Mouse (Mus musculus) small intestine, adult 2 months (tissue): ENCODE data around the gene Sgo2b. TPM values are rescaled to one million over a fixed set of nuclear protein-coding genes. Genes with fewer than 3 reads are reported as not detected.

Experiments used
- H3K27ac ChIP-seq: fragments of 200-500 bp; 2 replicates; pipeline ENCODE4 v1.5.1; 2012; ENCODE audit warnings: low read depth, low read length, control low read depth, inconsistent platforms; ENCODE audit not compliant: insufficient read depth
- H3K27me3 ChIP-seq: fragments of 200-500 bp; 2 replicates; pipeline ENCODE4 v1.6.1; 2012; ENCODE audit warnings: mild to moderate bottlenecking, moderate library complexity, low read length, inconsistent platforms; ENCODE audit not compliant: control insufficient read depth, insufficient read depth
- H3K36me3 ChIP-seq: fragments of 200-500 bp; 2 replicates; pipeline ENCODE4 v1.6.1; 2012; ENCODE audit warnings: mild to moderate bottlenecking, low read length, control low read depth, inconsistent platforms; ENCODE audit not compliant: control insufficient read depth, insufficient read depth
- H3K4me1 ChIP-seq: fragments of 200-500 bp; 2 replicates; pipeline ENCODE4 v1.6.1; 2012; ENCODE audit warnings: low read length, inconsistent platforms, mixed read lengths; ENCODE audit not compliant: control insufficient read depth, insufficient read depth, insufficient read length
- H3K4me3 ChIP-seq: fragments of 200-500 bp; 2 replicates; pipeline ENCODE4 v1.5.1; 2012; ENCODE audit warnings: low read depth, mild to moderate bottlenecking, control low read depth, inconsistent platforms, low read length, moderate library complexity
- CTCF ChIP-seq: fragments of 200-500 bp; IDR thresholded peaks from 2 replicates; pipeline ENCODE4 v1.5.1; 2012; ENCODE audit warnings: low read depth, mild to moderate bottlenecking, control low read depth, inconsistent platforms, low read length, moderate library complexity, mixed read lengths; ENCODE audit not compliant: insufficient replicate concordance, insufficient read length; ENCODE audit errors: extremely low read depth
- POLR2A ChIP-seq: fragments of 200-500 bp; IDR thresholded peaks from 2 replicates; pipeline ENCODE4 v1.6.1; 2012; ENCODE audit warnings: low read depth, mild to moderate bottlenecking, control low read depth, inconsistent platforms, low read length, moderate library complexity
- WGBS: fragments of 180-500 bp; shearing (Covaris S2); methylation state at CpG from one replicate; pipeline ENCODE4 v1.1.7; 2018; 5-methylcytosine and 5-hydroxymethylcytosine counted together
- polyA plus RNA-seq: library from polyadenylated mRNA; depleted of rRNA; stranded (reverse); fragments of >200 nt; gene quantifications from 2 replicates; pipeline ENCODE4 v1.2.3, GENCODE M21; 2012

Sgo2b gene
- polyA plus RNA-seq, 1 experiment, result not detected

DNA sequence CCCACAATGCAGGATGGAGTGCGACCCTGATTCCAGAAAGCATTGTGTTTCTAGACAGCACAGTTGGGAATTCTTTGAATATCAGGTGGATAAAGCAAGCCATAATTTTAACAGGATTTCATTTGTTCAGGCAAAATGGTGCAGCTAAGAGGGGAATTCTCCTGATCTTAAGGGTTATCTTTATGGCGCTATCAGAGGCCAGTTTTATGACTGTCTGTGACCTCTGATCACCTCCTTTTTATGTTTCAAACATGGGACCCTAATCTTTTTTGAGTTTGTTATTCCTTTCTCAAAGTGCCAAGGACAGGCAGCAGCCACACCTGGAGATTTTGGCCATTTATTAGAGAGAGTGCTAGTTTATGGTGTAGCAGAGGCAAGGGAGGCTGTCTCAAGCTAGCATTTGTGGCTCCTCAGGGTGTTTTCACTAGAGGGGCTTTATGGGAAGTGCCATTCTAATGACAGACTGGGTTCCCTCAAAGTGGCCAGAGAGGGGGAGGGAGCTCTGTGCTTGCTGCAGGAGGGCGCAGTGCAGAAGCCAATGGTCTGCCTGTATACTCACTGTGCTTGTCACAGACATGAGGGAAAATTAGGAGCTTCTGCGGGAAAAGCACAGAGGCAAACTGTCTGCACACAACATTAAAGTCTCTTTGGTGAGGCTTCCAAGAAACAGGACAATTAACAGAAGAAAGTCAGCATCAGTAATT is 30.6 kb downstream of the Sgo2b start:
- Histone ChIP-seq H3K4me1 (no peaks in the 10 kb centered on the region), H3K36me3 (no peaks in the 10 kb centered on the region), H3K27me3 (no peaks in the 10 kb centered on the region), H3K27ac (no peak overlapping the region), H3K4me3 (no peak overlapping the region)
- no peak for TF ChIP-seq CTCF
- TF ChIP-seq POLR2A, result no peak
- 27% methylated on average over 4 of the region's 4 CpGs for WGBS

DNA sequence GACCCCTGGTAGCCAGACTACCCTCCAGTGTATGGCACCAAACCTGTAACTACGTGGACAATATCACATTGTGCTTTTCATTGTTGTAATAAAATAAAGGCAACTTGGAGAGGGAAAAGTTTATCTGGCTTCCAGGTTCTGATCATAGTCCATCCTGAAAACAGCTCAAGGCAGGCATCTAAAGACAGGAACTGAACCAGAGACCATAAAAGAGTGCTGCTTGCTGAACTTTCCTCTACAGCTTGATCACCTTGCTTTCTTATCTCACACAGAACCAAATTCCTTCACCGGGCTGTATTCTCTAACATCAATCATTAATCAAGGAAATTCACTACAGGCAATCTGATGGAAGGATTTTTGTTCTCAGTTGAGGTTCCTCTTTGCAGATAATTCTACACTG is 57.0 kb downstream of the Sgo2b start:
- no peaks in the 10 kb centered on the region; the same call in 1 of the 2 replicates for H3K27me3 ChIP-seq
- no peaks in the 10 kb centered on the region for H3K36me3 ChIP-seq
- WGBS, result 26% methylated on average over 2 of the region's 2 CpGs
- no peak overlapping the region for H3K4me3 ChIP-seq
- TF ChIP-seq CTCF (no peak), POLR2A (no peak)
- H3K4me1 ChIP-seq, result no peaks in the 10 kb centered on the region
- H3K27ac ChIP-seq, result no peak overlapping the region

DNA sequence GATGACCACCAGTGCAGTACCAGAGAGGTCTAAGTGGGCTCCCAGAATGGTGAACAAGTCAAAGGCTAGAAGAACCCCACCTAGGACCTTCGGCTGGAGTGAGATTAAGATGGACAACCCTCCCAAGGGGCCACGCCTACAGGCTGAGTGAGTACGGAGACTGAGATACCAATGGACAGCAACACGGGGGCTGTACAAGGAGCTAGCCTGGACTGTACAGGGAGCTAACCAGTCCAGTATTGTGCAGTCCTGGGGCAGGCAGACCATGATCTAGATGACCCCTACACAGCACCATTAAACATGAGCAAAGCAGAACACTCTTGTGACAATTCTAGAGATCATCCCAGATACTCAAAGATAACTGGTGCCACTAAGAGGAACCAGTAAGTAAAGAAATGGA is 73.7 kb downstream of the Sgo2b start:
- no peaks in the 10 kb centered on the region for H3K27me3 ChIP-seq
- TF ChIP-seq POLR2A, result no peak
- TF ChIP-seq CTCF, result no peak
- WGBS, result 67% methylated on average over 4 of the region's 4 CpGs
- H3K4me1 ChIP-seq, result no peaks in the 10 kb centered on the region
- H3K4me3 ChIP-seq, result no peak overlapping the region
- no peaks in the 10 kb centered on the region for H3K36me3 ChIP-seq
- H3K27ac ChIP-seq, result no peak overlapping the region

DNA sequence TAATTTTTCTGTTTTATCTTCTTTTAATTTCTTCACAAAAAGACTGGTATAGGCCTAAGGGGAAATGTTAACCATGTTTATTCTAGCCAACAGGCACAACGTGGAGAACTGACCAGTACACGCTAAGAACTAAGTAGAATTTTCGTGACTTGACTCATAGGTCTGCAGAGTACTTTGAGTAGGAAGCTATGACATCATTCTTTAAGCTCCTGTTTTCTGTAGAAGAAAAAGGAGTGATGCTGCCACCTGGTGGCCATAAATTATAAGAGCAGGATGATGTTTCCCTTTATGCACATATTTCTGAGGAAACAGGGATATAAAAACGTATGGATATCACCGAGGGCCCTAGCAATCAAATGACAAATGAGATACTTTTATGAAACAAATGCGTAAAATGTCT is 74.7 kb downstream of the Sgo2b start:
- Histone ChIP-seq H3K27ac (no peak overlapping the region), H3K27me3 (no peaks in the 10 kb centered on the region), H3K36me3 (no peaks in the 10 kb centered on the region), H3K4me1 (no peaks in the 10 kb centered on the region), H3K4me3 (no peak overlapping the region)
- TF ChIP-seq CTCF (no peak), POLR2A (no peak)
- WGBS, result 6% methylated on average over 6 of the region's 6 CpGs

DNA sequence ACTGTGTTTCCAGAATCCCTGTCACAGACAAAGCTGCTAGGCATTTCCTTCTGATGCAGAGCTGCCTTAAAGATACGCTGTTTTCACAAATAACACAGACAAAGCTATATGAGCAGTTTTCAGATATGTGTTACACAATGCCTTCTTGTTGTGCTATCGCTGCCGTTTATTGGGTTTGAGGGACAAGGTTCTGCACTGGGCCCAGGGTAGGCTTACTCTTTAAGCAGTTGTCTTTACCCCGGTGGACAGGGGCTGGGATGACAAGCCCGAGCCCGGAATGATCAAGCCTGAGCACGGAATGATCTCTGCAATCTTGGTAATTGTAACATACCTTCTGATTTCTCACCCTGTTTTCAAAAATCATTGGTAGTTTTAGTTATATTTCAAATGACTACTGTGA is 75.1 kb downstream of the Sgo2b start:
- H3K27me3 ChIP-seq, result no peaks in the 10 kb centered on the region
- no peaks in the 10 kb centered on the region for H3K36me3 ChIP-seq
- H3K4me3 ChIP-seq, result no peak overlapping the region
- WGBS, result 87% methylated on average over 7 of the region's 7 CpGs
- no peak for TF ChIP-seq POLR2A
- no peak for TF ChIP-seq CTCF
- no peaks in the 10 kb centered on the region for H3K4me1 ChIP-seq
- H3K27ac ChIP-seq, result no peak overlapping the region
